Mouse (Mus musculus) forebrain, embryonic 16.5 days (tissue): ENCODE results near the gene Csmd2. TPM values are rescaled to one million over a fixed set of nuclear protein-coding genes. Genes with fewer than 3 reads are reported as not detected.

Experiments
- ATAC-seq: fragments of 200-750 bp; cut with Nextera tagmentation; 2 replicates; pipeline ENCODE4 v1.8.0; 2017; ENCODE audit warnings: mild to moderate bottlenecking, moderate library complexity
- H3K27ac ChIP-seq: fragments of 300-500 bp; sonication (generic); 2 replicates; pipeline ENCODE4 v1.5.1; 2014; ENCODE audit warnings: low read length, control low read depth
- H3K27me3 ChIP-seq: fragments of 300-500 bp; sonication (generic); replicated peaks from 2 replicates; pipeline ENCODE4 v1.6.1; 2014; ENCODE audit warnings: low read length; ENCODE audit not compliant: control insufficient read depth, insufficient read depth
- H3K36me3 ChIP-seq: fragments of 300-500 bp; sonication (generic); 2 replicates; pipeline ENCODE4 v1.6.1; 2014; ENCODE audit not compliant: control insufficient read depth, insufficient read depth
- H3K4me1 ChIP-seq: fragments of 300-500 bp; sonication (generic); replicated peaks from 2 replicates; pipeline ENCODE4 v1.6.1; 2014; ENCODE audit warnings: low read length; ENCODE audit not compliant: control insufficient read depth, insufficient read depth
- H3K4me2 ChIP-seq: fragments of 300-500 bp; sonication (generic); 2 replicates; pipeline ENCODE4 v1.6.1; 2014; ENCODE audit warnings: mild to moderate bottlenecking, low read length, control low read depth
- H3K4me3 ChIP-seq: fragments of 300-500 bp; sonication (generic); replicated peaks from 2 replicates; pipeline ENCODE4 v1.5.1; 2014; ENCODE audit warnings: mild to moderate bottlenecking, low read length, control low read depth
- H3K9ac ChIP-seq: fragments of 300-500 bp; sonication (generic); replicated peaks from 2 replicates; pipeline ENCODE4 v1.6.1; 2014; ENCODE audit warnings: low read depth, low read length, control low read depth
- H3K9me3 ChIP-seq: fragments of 300-500 bp; sonication (generic); 2 replicates; pipeline ENCODE4 v1.6.1; 2016; ENCODE audit warnings: low read length; ENCODE audit not compliant: control insufficient read depth
- WGBS: fragments of 180-500 bp; shearing (Covaris S2); extraction: QIAGEN DNeasy Blood & Tissue Kit; methylation state at CpG from one replicate; pipeline ENCODE4 v1.1.7; 2014; 5-methylcytosine and 5-hydroxymethylcytosine counted together
- polyA plus RNA-seq: library from polyadenylated mRNA; unstranded; fragments of >200 nt; fragmentation: Nextera tagmentation; extraction: Ambion mirVana; gene quantifications from 2 replicates; pipeline ENCODE4 v1.2.1, GENCODE M21; 2015

Csmd2 gene
- polyA plus RNA-seq, 1 experiment from 2014 or later, result 11.2 TPM

- no peak for ATAC-seq
Observed at GRCm38 (mm10) chr4:128484679-128485078, 497.0 kb downstream of the Csmd2 start.

GRCm38 (mm10) chr4:128489521-128490100, 502.0 kb downstream of the Csmd2 start:
- WGBS, result 75% methylated on average over 11 of the region's 11 CpGs
- H3K27me3 ChIP-seq, result no peaks in the 10 kb centered on the region
- ATAC-seq, result no peak
- no peak overlapping the region for H3K4me3 ChIP-seq
- H3K4me2 ChIP-seq, result no peak overlapping the region
- peaks cover 3% of the 10 kb centered on the region; the same call in 1 of the 2 replicates for H3K36me3 ChIP-seq
- no peak overlapping the region for H3K27ac ChIP-seq
- H3K4me1 ChIP-seq, result peaks cover 11% of the 10 kb centered on the region
- no peaks in the 10 kb centered on the region for H3K9me3 ChIP-seq
- H3K9ac ChIP-seq, result no peak overlapping the region

More at GRCm38 (mm10) chr4:128484679-128485078, 497.0 kb downstream of the Csmd2 start:
- H3K4me3 ChIP-seq, result no peak overlapping the region
- H3K4me1 ChIP-seq, result no peaks in the 10 kb centered on the region
- H3K36me3 ChIP-seq, result peaks cover 3% of the 10 kb centered on the region; the same call in 1 of the 2 replicates
- 78% methylated on average over 2 of the region's 2 CpGs for WGBS
- H3K9ac ChIP-seq, result no peak overlapping the region
- H3K9me3 ChIP-seq, result no peaks in the 10 kb centered on the region
- H3K27ac ChIP-seq, result no peak overlapping the region
- no peak overlapping the region for H3K4me2 ChIP-seq
- H3K27me3 ChIP-seq, result no peaks in the 10 kb centered on the region

GRCm38 (mm10) chr4:128492055-128492454, 504.4 kb downstream of the Csmd2 start:
- no peak overlapping the region for H3K4me2 ChIP-seq
- peaks cover 11% of the 10 kb centered on the region for H3K4me1 ChIP-seq
- no peaks in the 10 kb centered on the region for H3K27me3 ChIP-seq
- H3K36me3 ChIP-seq, result peaks cover 5% of the 10 kb centered on the region; the same call in 1 of the 2 replicates
- no peak overlapping the region for H3K27ac ChIP-seq
- H3K4me3 ChIP-seq, result no peak overlapping the region
- H3K9me3 ChIP-seq, result no peaks in the 10 kb centered on the region
- no peak overlapping the region for H3K9ac ChIP-seq
- ATAC-seq, result peak; percentile 88
- 15% methylated on average over 8 of the region's 8 CpGs for WGBS

- peaks cover 5% of the 10 kb centered on the region; the same call in 1 of the 2 replicates for H3K36me3 ChIP-seq
- no peak overlapping the region for H3K27ac ChIP-seq
- H3K9ac ChIP-seq, result no peak overlapping the region
- H3K4me3 ChIP-seq, result no peak overlapping the region
- H3K27me3 ChIP-seq, result no peaks in the 10 kb centered on the region
- ATAC-seq, result no peak
- WGBS, result 84% methylated on average over 2 of the region's 2 CpGs
- no peaks in the 10 kb centered on the region for H3K9me3 ChIP-seq
- H3K4me2 ChIP-seq, result no peak overlapping the region
- no peaks in the 10 kb centered on the region for H3K4me1 ChIP-seq
Observed at GRCm38 (mm10) chr4:128499980-128500379, 512.3 kb downstream of the Csmd2 start.

GRCm38 (mm10) chr4:128506878-128507277, 519.2 kb downstream of the Csmd2 start:
- Histone ChIP-seq H3K4me2 (no peak overlapping the region), H3K36me3 (peaks cover 2% of the 10 kb centered on the region; the same call in 1 of the 2 replicates), H3K27ac (no peak overlapping the region), H3K9ac (no peak overlapping the region), H3K4me3 (no peak overlapping the region), H3K9me3 (no peaks in the 10 kb centered on the region), H3K27me3 (no peaks in the 10 kb centered on the region), H3K4me1 (no peaks in the 10 kb centered on the region)
- 78% methylated on average over 10 of the region's 10 CpGs for WGBS
- no peak for ATAC-seq

GRCm38 (mm10) chr4:128509885-128510284, 522.2 kb downstream of the Csmd2 start:
- no peaks in the 10 kb centered on the region for H3K27me3 ChIP-seq
- H3K9me3 ChIP-seq, result no peaks in the 10 kb centered on the region
- WGBS, result 77% methylated on average over 5 of the region's 5 CpGs
- no peaks in the 10 kb centered on the region for H3K4me1 ChIP-seq
- no peak overlapping the region for H3K9ac ChIP-seq
- H3K27ac ChIP-seq, result no peak overlapping the region
- H3K4me3 ChIP-seq, result no peak overlapping the region
- peaks cover 2% of the 10 kb centered on the region; the same call in 1 of the 2 replicates for H3K36me3 ChIP-seq
- no peak overlapping the region for H3K4me2 ChIP-seq
- ATAC-seq, result no peak

GRCm38 (mm10) chr4:128514496-128514895, 526.8 kb downstream of the Csmd2 start:
- no peaks in the 10 kb centered on the region for H3K9me3 ChIP-seq
- H3K27me3 ChIP-seq, result no peaks in the 10 kb centered on the region
- ATAC-seq, result no peak
- no peaks in the 10 kb centered on the region for H3K4me1 ChIP-seq
- H3K9ac ChIP-seq, result no peak overlapping the region
- H3K4me2 ChIP-seq, result no peak overlapping the region
- WGBS, result 67% methylated on average over 5 of the region's 5 CpGs
- no peak overlapping the region for H3K27ac ChIP-seq
- H3K36me3 ChIP-seq, result peaks cover 9% of the 10 kb centered on the region
- H3K4me3 ChIP-seq, result no peak overlapping the region

- Histone ChIP-seq H3K36me3 (peaks cover 7% of the 10 kb centered on the region), H3K4me1 (no peaks in the 10 kb centered on the region), H3K27ac (no peak overlapping the region), H3K9ac (no peak overlapping the region), H3K27me3 (no peaks in the 10 kb centered on the region), H3K4me3 (no peak overlapping the region), H3K4me2 (no peak overlapping the region), H3K9me3 (no peaks in the 10 kb centered on the region)
- 85% methylated on average over 6 of the region's 6 CpGs for WGBS
- ATAC-seq, result no peak
Observed at GRCm38 (mm10) chr4:128521276-128521675, 533.6 kb downstream of the Csmd2 start.

GRCm38 (mm10) chr4:128543378-128543777, 555.7 kb downstream of the Csmd2 start:
- no peaks in the 10 kb centered on the region for H3K36me3 ChIP-seq
- no peak overlapping the region for H3K9ac ChIP-seq
- no peaks in the 10 kb centered on the region for H3K4me1 ChIP-seq
- H3K9me3 ChIP-seq, result no peaks in the 10 kb centered on the region
- no peak overlapping the region for H3K4me3 ChIP-seq
- WGBS, result 19% methylated on average over 2 of the region's 2 CpGs
- H3K27ac ChIP-seq, result no peak overlapping the region
- ATAC-seq, result no peak
- no peaks in the 10 kb centered on the region for H3K27me3 ChIP-seq
- no peak overlapping the region for H3K4me2 ChIP-seq
